Mouse (Mus musculus) limb, embryonic 14.5 days (tissue): Measurements from ENCODE around the gene Fam69b. TPM values are rescaled to one million over a fixed set of nuclear protein-coding genes. Genes with fewer than 3 reads are reported as not detected.

Experiments
- ATAC-seq: fragments of 200-750 bp; cut with Nextera tagmentation; 2 replicates; pipeline ENCODE4 v1.8.0; 2017; ENCODE audit warnings: low read depth, moderate number of reproducible peaks, moderate TSS enrichment; ENCODE audit not compliant: low FRiP score
- DNase-seq: peaks from one replicate; pipeline ENCODE4 v3.0.0-alpha.2; 2015; ENCODE audit warnings: low spot score
- H3K27ac ChIP-seq: fragments of 300-500 bp; sonication (generic); replicated peaks from 2 replicates; pipeline ENCODE4 v1.5.1; 2014; ENCODE audit warnings: low read depth, mild to moderate bottlenecking, low read length, moderate library complexity, mixed read lengths
- H3K27me3 ChIP-seq: fragments of 300-500 bp; sonication (generic); 2 replicates; pipeline ENCODE4 v1.6.1; 2014; ENCODE audit warnings: low read length, mixed read lengths; ENCODE audit not compliant: control insufficient read depth, insufficient read depth
- H3K36me3 ChIP-seq: fragments of 300-500 bp; sonication (generic); 2 replicates; pipeline ENCODE4 v1.6.1; 2014; ENCODE audit warnings: mild to moderate bottlenecking, low read length, moderate library complexity, mixed read lengths; ENCODE audit not compliant: control insufficient read depth, insufficient read depth
- H3K4me1 ChIP-seq: fragments of 300-500 bp; sonication (generic); 2 replicates; pipeline ENCODE4 v1.6.1; 2014; ENCODE audit warnings: antibody characterized with exemption, low read length, mixed read lengths; ENCODE audit not compliant: control insufficient read depth, insufficient read depth
- H3K4me2 ChIP-seq: fragments of 300-500 bp; sonication (generic); replicated peaks from 2 replicates; pipeline ENCODE4 v1.6.1; 2014; ENCODE audit warnings: low read depth, mild to moderate bottlenecking, low read length, moderate library complexity; ENCODE audit not compliant: severe bottlenecking
- H3K4me3 ChIP-seq: fragments of 300-500 bp; sonication (generic); replicated peaks from 2 replicates; pipeline ENCODE4 v1.5.1; 2014; ENCODE audit warnings: low read length
- H3K9ac ChIP-seq: fragments of 300-500 bp; sonication (generic); 2 replicates; pipeline ENCODE4 v1.6.1; 2014; ENCODE audit warnings: mild to moderate bottlenecking, low read depth, low read length, moderate library complexity; ENCODE audit not compliant: severe bottlenecking
- H3K9me3 ChIP-seq: fragments of 300-500 bp; sonication (generic); 2 replicates; pipeline ENCODE4 v1.6.1; 2016; ENCODE audit warnings: low read length; ENCODE audit not compliant: control insufficient read depth
- POLR2A ChIP-seq: fragments of 200-500 bp; IDR thresholded peaks from 2 replicates; pipeline ENCODE4 v1.8.0; 2012; ENCODE audit warnings: inconsistent platforms, mild to moderate bottlenecking, moderate library complexity, borderline replicate concordance; ENCODE audit not compliant: insufficient read depth, insufficient read length; ENCODE audit errors: extremely low read depth
- WGBS: fragments of 180-500 bp; shearing (Covaris S2); extraction: QIAGEN DNeasy Blood & Tissue Kit; methylation state at CpG from one replicate; pipeline ENCODE4 v1.1.7; 2014; 5-methylcytosine and 5-hydroxymethylcytosine counted together
- polyA plus RNA-seq, 2 experiments: library from polyadenylated mRNA; depleted of rRNA in 1 of 2; stranded (reverse) in 1 of 2; unstranded in 1 of 2; fragments of >200 nt; fragmentation: Nextera tagmentation in 1 of 2; extraction: Ambion mirVana in 1 of 2; gene quantifications; 2 replicates each; pipeline versions ENCODE4 v1.2.1 to v1.2.3; 2012 to 2014

Gene Fam69b
- polyA plus RNA-seq, 2 experiments, result 42.2 to 47.5 TPM

GRCm38 (mm10) chr2:26583640-26584039 lies 44.6 kb upstream of the Fam69b start:
- H3K27me3 ChIP-seq, result no peaks in the 10 kb centered on the region
- H3K4me1 ChIP-seq, result peaks cover 2% of the 10 kb centered on the region; the same call in 1 of the 2 replicates
- DNase-seq, result no peak
- TF ChIP-seq POLR2A, result no peak
- H3K4me2 ChIP-seq, result no peak overlapping the region
- H3K27ac ChIP-seq, result peak overlapping the region; percentile 34; the same call in 1 of the 2 replicates
- no peak overlapping the region for H3K4me3 ChIP-seq
- H3K36me3 ChIP-seq, result no peaks in the 10 kb centered on the region
- no peak for ATAC-seq
- peak overlapping the region; percentile 38; the same call in 1 of the 2 replicates for H3K9ac ChIP-seq
- no peaks in the 10 kb centered on the region for H3K9me3 ChIP-seq
- WGBS, result 70% methylated on average over 11 of the region's 11 CpGs

- Histone ChIP-seq H3K4me2 (no peak overlapping the region), H3K9ac (peak overlapping the region; percentile 66)
Observed at GRCm38 (mm10) chr2:26585713-26586112, 42.5 kb upstream of the Fam69b start.

GRCm38 (mm10) chr2:26586294-26587043 lies 41.8 kb upstream of the Fam69b start, which contains the start of gene Gm20532:
TSS of gene Gm20532 (plus strand) at chr2:26586639.
- Histone ChIP-seq H3K4me1 (no peaks in the 10 kb centered on the region; the same call in 1 of the 2 replicates), H3K9me3 (no peaks in the 10 kb centered on the region), H3K27me3 (no peaks in the 10 kb centered on the region), H3K27ac (peak within 1 kb of the TSS; percentile 53; the same call in 1 of the 2 replicates), H3K4me3 (peak within 1 kb of the TSS; percentile 64), H3K9ac (peak within 1 kb of the TSS; percentile 66), H3K36me3 (no peaks in the 10 kb centered on the region), H3K4me2 (peak within 1 kb of the TSS; percentile 80)
- DNase-seq (peak; percentile 66), ATAC-seq (peak; percentile 85)
- 2% methylated on average over 35 of the region's 65 CpGs for WGBS
- TF ChIP-seq POLR2A, result 0 out of 2 replicates have a peak, but pooled peaks have one; percentile 32

More at GRCm38 (mm10) chr2:26585713-26586112, 42.5 kb upstream of the Fam69b start:
- TF ChIP-seq POLR2A, result no peak
- Histone ChIP-seq H3K4me1 (no peaks in the 10 kb centered on the region; the same call in 1 of the 2 replicates), H3K27ac (peak overlapping the region; percentile 53; the same call in 1 of the 2 replicates), H3K27me3 (no peaks in the 10 kb centered on the region), H3K36me3 (no peaks in the 10 kb centered on the region), H3K4me3 (peak overlapping the region; percentile 18; the same call in 1 of the 2 replicates), H3K9me3 (no peaks in the 10 kb centered on the region)
- DNase-seq (no peak), ATAC-seq (no peak)
- WGBS, result 50% methylated on average over 6 of the region's 6 CpGs

GRCm38 (mm10) chr2:26587044-26587405 lies 41.2 kb upstream of the Fam69b start:
- H3K9ac ChIP-seq, result peak overlapping the region; percentile 66
- H3K4me3 ChIP-seq, result peak overlapping the region; percentile 64
- no peak for TF ChIP-seq POLR2A
- ATAC-seq (peak; percentile 44; the same call in 1 of the 2 replicates), DNase-seq (peak; percentile 49)
- no peaks in the 10 kb centered on the region; the same call in 1 of the 2 replicates for H3K4me1 ChIP-seq
- H3K36me3 ChIP-seq, result 0 out of 2 replicates have a peak, but pooled peaks cover 3% of the 10 kb centered on the region
- peak overlapping the region; percentile 80 for H3K4me2 ChIP-seq
- 6% methylated on average over 11 of the region's 11 CpGs for WGBS
- no peaks in the 10 kb centered on the region for H3K27me3 ChIP-seq
- H3K9me3 ChIP-seq, result no peaks in the 10 kb centered on the region
- 0 out of 2 replicates have a peak overlapping the region, but pooled peaks have one; percentile 52 for H3K27ac ChIP-seq

GRCm38 (mm10) chr2:26588573-26588972 lies 39.7 kb upstream of the Fam69b start:
- Histone ChIP-seq H3K9me3 (no peaks in the 10 kb centered on the region), H3K27me3 (no peaks in the 10 kb centered on the region), H3K9ac (peak overlapping the region; percentile 66), H3K27ac (0 out of 2 replicates have a peak overlapping the region, but pooled peaks have one; percentile 26), H3K36me3 (peaks cover 17% of the 10 kb centered on the region), H3K4me1 (no peaks in the 10 kb centered on the region; the same call in 1 of the 2 replicates), H3K4me2 (0 out of 2 replicates have a peak overlapping the region, but pooled peaks have one; percentile 7), H3K4me3 (no peak overlapping the region)
- DNase-seq, result no peak
- 47% methylated on average over 4 of the region's 4 CpGs for WGBS
- TF ChIP-seq POLR2A, result no peak
- ATAC-seq, result no peak
